Mouse (Mus musculus) left cerebral cortex, adult 8-10 months (tissue): ENCODE measurements at regions not wholly inside any gene's neighbourhood (a gene's known extent, or its start where the extent isn't known, plus 50 kb on each side); places are given as distances from the start of the nearest gene placed in this dataset.

Experiments
- DNase-seq, 2 experiments: peaks; one replicate each; pipeline ENCODE4 v3.0.0; 2022; ENCODE audit warnings: low spot score in 2 of 2

GRCm38 (mm10) chr10:102943156-102943555, 86.9 kb downstream of the Alx1 start:
- DNase-seq: no peak

GRCm38 (mm10) chr10:102940823-102941519, 89.0 kb downstream of the Alx1 start:
- no peak for DNase-seq

GRCm38 (mm10) chr10:102931445-102931844, 98.6 kb downstream of the Alx1 start:
- no peak for DNase-seq

- DNase-seq: no peak
Measured at GRCm38 (mm10) chr10:102928651-102929050, 101.4 kb downstream of the Alx1 start.

- DNase-seq: no peak
Measured at GRCm38 (mm10) chr10:102897368-102897767, 132.6 kb downstream of the Alx1 start.

- DNase-seq: no peak
Measured at GRCm38 (mm10) chr10:102895952-102896351, 134.1 kb downstream of the Alx1 start.

- no peak for DNase-seq
Measured at GRCm38 (mm10) chr10:102892373-102892772, 137.6 kb downstream of the Alx1 start.

- DNase-seq: no peak
Measured at GRCm38 (mm10) chr10:102889709-102890108, 140.3 kb downstream of the Alx1 start.

GRCm38 (mm10) chr10:102881824-102882438, 148.1 kb downstream of the Alx1 start:
- DNase-seq: no peak

GRCm38 (mm10) chr10:102878010-102878409, 152.0 kb downstream of the Alx1 start:
- DNase-seq: peak; percentile 2 to 6

- no peak for DNase-seq
Measured at GRCm38 (mm10) chr10:102876946-102877345, 153.1 kb downstream of the Alx1 start.

- DNase-seq: no peak
Measured at GRCm38 (mm10) chr10:102866920-102867319, 163.1 kb downstream of the Alx1 start.

GRCm38 (mm10) chr10:102836567-102837224, 193.3 kb downstream of the Alx1 start:
- no peak for DNase-seq

GRCm38 (mm10) chr10:102835814-102836213, 194.2 kb downstream of the Alx1 start:
- DNase-seq: no peak

- no peak for DNase-seq
Measured at GRCm38 (mm10) chr10:102829606-102830005, 200.4 kb downstream of the Alx1 start.

GRCm38 (mm10) chr10:102823434-102823833, 206.6 kb downstream of the Alx1 start:
- no peak for DNase-seq

- no peak for DNase-seq
Measured at GRCm38 (mm10) chr10:102801391-102801790, 228.6 kb downstream of the Alx1 start.

- DNase-seq: no peak
Measured at GRCm38 (mm10) chr10:102779243-102779642, 250.8 kb downstream of the Alx1 start.

GRCm38 (mm10) chr10:102763696-102764095, 251.7 kb downstream of the Rassf9 start:
- DNase-seq: no peak

- DNase-seq: no peak
Measured at GRCm38 (mm10) chr10:102762378-102762777, 250.4 kb downstream of the Rassf9 start.

- DNase-seq: peak in 1 of 2 experiments; percentile 4
Measured at GRCm38 (mm10) chr10:102735207-102735606, 223.2 kb downstream of the Rassf9 start.

GRCm38 (mm10) chr10:102732420-102732819, 220.4 kb downstream of the Rassf9 start:
- DNase-seq: no peak

GRCm38 (mm10) chr10:102712263-102712662, 200.2 kb downstream of the Rassf9 start:
- DNase-seq: no peak
